ENCODE assay signal across 14 mouse cellular contexts in genomic region chr7:98752680-98753079, GRCm38 (mm10). TPM values are rescaled to one million over a fixed set of nuclear protein-coding genes. Genes with fewer than 3 reads are reported as not detected.
DNase-seq lines count a peak whose midpoint lies in the region; ATAC-seq and TF ChIP-seq lines count a peak whose summit lies in the region.
"Had no signal": no experiment of that assay in that cellular context is flagged by ENCODE, and none has a peak within 500 bp of the region (broad histone marks: within the 10 kb centered on the region; RNA-seq: fewer than 3 reads in every experiment).

No protein-coding gene starts in this region.

- no peaks in the 10 kb centered on the region for H3K36me3 ChIP-seq in lung, embryonic 14.5 days (ENCODE audit: insufficient read depth)
- H3K36me3 ChIP-seq in heart, embryonic 16.5 days (ENCODE audit: control insufficient read depth, insufficient read depth) = no peaks in the 10 kb centered on the region
- H3K36me3 ChIP-seq in midbrain, embryonic 15.5 days (replicated peaks) = no peaks in the 10 kb centered on the region
- H3K36me3 ChIP-seq: hindbrain, embryonic 12.5 days had no signal

- ATAC-seq in lung, embryonic 14.5 days (ENCODE audit: insufficient read depth) = peak; percentile 73
- ATAC-seq in heart, embryonic 16.5 days (replicated peaks; ENCODE audit: extremely low read depth, insufficient read depth, low FRiP score) = peak; percentile 84
- no peak for ATAC-seq in midbrain, embryonic 15.5 days (replicated peaks)
- ATAC-seq: Patski had no signal

- DNase-seq in cerebellum, postnatal 10 days = peak; percentile 47 to 69
- DNase-seq in cerebellum, adult 2 months = no peak
- peak; percentile 75 for DNase-seq in lung, embryonic 14.5 days
- DNase-seq in lung, postnatal 36 days = no peak
- DNase-seq in lung, postnatal 14 days = peak; percentile 35
- no peak for DNase-seq in kidney, postnatal 4 days
- DNase-seq: cerebellum, adult 9-10 months; kidney, adult 18-20 months; kidney, postnatal 25 days had no signal

- peaks cover 4% of the 10 kb centered on the region for H3K4me1 ChIP-seq in cerebellum, adult 2 months (ENCODE audit: control insufficient read depth, insufficient read depth, low read length)
- H3K4me1 ChIP-seq in lung, embryonic 14.5 days (ENCODE audit: insufficient read depth) = 0 out of 2 replicates have a peak, but pooled peaks cover 3% of the 10 kb centered on the region
- peaks cover 16% of the 10 kb centered on the region for H3K4me1 ChIP-seq in heart, embryonic 16.5 days (ENCODE audit: control insufficient read depth, insufficient read depth, low read length)
- no peaks in the 10 kb centered on the region for H3K4me1 ChIP-seq in midbrain, embryonic 15.5 days

- 62% methylated on average over 8 of the region's 8 CpGs for WGBS in cerebellum, adult 2 months
- WGBS in lung, embryonic 14.5 days = 55% methylated on average over 8 of the region's 8 CpGs
- WGBS in heart, embryonic 16.5 days = 51% methylated on average over 8 of the region's 8 CpGs
- whole genome bisulfite sequencing in midbrain, embryonic 15.5 days = 86% methylated on average over 8 of the region's 8 CpGs

- H3K9ac ChIP-seq in lung, embryonic 14.5 days = no peak overlapping the region
- H3K9ac ChIP-seq in heart, embryonic 16.5 days (ENCODE audit: low read length) = no peak overlapping the region
- H3K9ac ChIP-seq in midbrain, embryonic 15.5 days = no peak overlapping the region
- H3K9ac ChIP-seq: hindbrain, embryonic 12.5 days had no signal

- no peak overlapping the region for H3K27ac ChIP-seq in cerebellum, adult 2 months (ENCODE audit: insufficient read depth, low read length)
- H3K27ac ChIP-seq in lung, embryonic 14.5 days (ENCODE audit: low read depth) = no peak overlapping the region
- H3K27ac ChIP-seq in heart, embryonic 16.5 days (ENCODE audit: low read length) = peak overlapping the region; percentile 55
- H3K27ac ChIP-seq in midbrain, embryonic 15.5 days = no peak overlapping the region
- H3K27ac ChIP-seq: hindbrain, embryonic 12.5 days; stomach, postnatal 0 days had no signal

- H3K4me2 ChIP-seq in lung, embryonic 14.5 days = no peak overlapping the region
- H3K4me2 ChIP-seq in heart, embryonic 16.5 days (ENCODE audit: low read depth, low read length) = no peak overlapping the region
- H3K4me2 ChIP-seq in midbrain, embryonic 15.5 days = no peak overlapping the region
- H3K4me2 ChIP-seq: hindbrain, embryonic 12.5 days had no signal

- no peak overlapping the region for H3K4me3 ChIP-seq in cerebellum, adult 2 months (replicated peaks; ENCODE audit: insufficient read depth, low read depth, low read length)
- no peak overlapping the region for H3K4me3 ChIP-seq in lung, embryonic 14.5 days (ENCODE audit: low read depth, low read length)
- no peak overlapping the region for H3K4me3 ChIP-seq in heart, embryonic 16.5 days (ENCODE audit: low read length)
- no peak overlapping the region for H3K4me3 ChIP-seq in midbrain, embryonic 15.5 days
- H3K4me3 ChIP-seq: hindbrain, embryonic 12.5 days had no signal

- no peaks in the 10 kb centered on the region for H3K27me3 ChIP-seq in cerebellum, adult 2 months (ENCODE audit: control insufficient read depth, insufficient read depth, low read length)
- H3K27me3 ChIP-seq in lung, embryonic 14.5 days (ENCODE audit: insufficient read depth, low read length) = no peaks in the 10 kb centered on the region; the same call in 1 of the 2 replicates
- 0 out of 2 replicates have a peak, but pooled peaks cover 5% of the 10 kb centered on the region for H3K27me3 ChIP-seq in heart, embryonic 16.5 days (ENCODE audit: control insufficient read depth, insufficient read depth, low read length)
- H3K27me3 ChIP-seq in midbrain, embryonic 15.5 days (replicated peaks) = no peaks in the 10 kb centered on the region
- H3K27me3 ChIP-seq: hindbrain, embryonic 12.5 days; Patski had no signal

- no peak for TF ChIP-seq CTCF in cerebellum, adult 2 months (IDR thresholded peaks at IDR 0.05; ENCODE audit: borderline replicate concordance, insufficient read depth, low read depth, low read length)
- peak; percentile 24 for TF ChIP-seq CTCF in lung, embryonic 14.5 days (IDR thresholded peaks at IDR 0.05; ENCODE audit: low read depth)

- no peaks in the 10 kb centered on the region for H3K9me3 ChIP-seq in lung, embryonic 14.5 days (ENCODE audit: low read depth, low read length)
- H3K9me3 ChIP-seq in heart, embryonic 16.5 days (replicated peaks; ENCODE audit: control insufficient read depth, low read length) = no peaks in the 10 kb centered on the region
- no peaks in the 10 kb centered on the region for H3K9me3 ChIP-seq in midbrain, embryonic 15.5 days
- H3K9me3 ChIP-seq: hindbrain, embryonic 12.5 days had no signal

- TF ChIP-seq POLR2A in cerebellum, adult 2 months (IDR thresholded peaks at IDR 0.05; ENCODE audit: borderline replicate concordance, insufficient read depth, low read length) = no peak

RNA-seq across cellular contexts. Expression of gene Thap12, which starts 49.8 kb away (rescaled TPM):
- 44.8 and 46.0 TPM in 2 replicates for polyA plus RNA-seq in cerebellum, adult 2 months (2012; rRNA removed)
- polyA plus RNA-seq in lung, embryonic 14.5 days (2014; fragmentation: Nextera tagmentation; extraction: Ambion mirVana) = 81.3 and 81.9 TPM in 2 replicates
- 36.6 and 40.6 TPM in 2 replicates for polyA plus RNA-seq in heart, embryonic 16.5 days (2015; fragmentation: Nextera tagmentation; extraction: Ambion mirVana)
- polyA plus RNA-seq in midbrain, embryonic 15.5 days (2015; fragmentation: Nextera tagmentation; extraction: Ambion mirVana) = 44.2 and 47.1 TPM in 2 replicates

Comparison
In these comparisons a context has a peak if more than half of its experiments do, and no peak if none do; other contexts are left out.
1. DNase-seq: peak in cerebellum, postnatal 10 days (2 of 2), lung, embryonic 14.5 days (single experiment) and lung, postnatal 14 days (single experiment); none in cerebellum, adult 2 months (0 of 2), lung, postnatal 36 days (single experiment) and kidney, postnatal 4 days (0 of 2).